Mouse (Mus musculus) liver, adult (tissue): ENCODE measurements around the gene Lgalsl.
A peak's percentile ranks its signal among the peaks of the same experiment; 100 is the strongest.

ENCODE experiments used
- GATA4 ChIP-seq: IDR thresholded peaks from 2 replicates; pipeline ENCODE4 v1.6.1; 2014; ENCODE audit warnings: mild to moderate bottlenecking, low read length; ENCODE audit not compliant: insufficient replicate concordance

Lgalsl gene

GRCm38 (mm10) chr11:20795466-20795865 is 35.4 kb downstream of the Lgalsl start:
- no peak for TF ChIP-seq GATA4

GRCm38 (mm10) chr11:20794913-20795254 is 36.0 kb downstream of the Lgalsl start:
- no peak for TF ChIP-seq GATA4

GRCm38 (mm10) chr11:20794196-20794912 is 36.5 kb downstream of the Lgalsl start:
- TF ChIP-seq GATA4, result no peak

GRCm38 (mm10) chr11:20793676-20794075 is 37.2 kb downstream of the Lgalsl start:
- TF ChIP-seq GATA4, result no peak

- no peak for TF ChIP-seq GATA4
Measured at GRCm38 (mm10) chr11:20792667-20793066, 38.2 kb downstream of the Lgalsl start.

GRCm38 (mm10) chr11:20791334-20791733 is 39.5 kb downstream of the Lgalsl start:
- no peak for TF ChIP-seq GATA4

GRCm38 (mm10) chr11:20789015-20789414 is 41.8 kb downstream of the Lgalsl start:
- no peak for TF ChIP-seq GATA4

- TF ChIP-seq GATA4, result no peak
Measured at GRCm38 (mm10) chr11:20788070-20788469, 42.8 kb downstream of the Lgalsl start.

GRCm38 (mm10) chr11:20786191-20786590 is 44.7 kb downstream of the Lgalsl start:
- TF ChIP-seq GATA4, result no peak

- no peak for TF ChIP-seq GATA4
Measured at GRCm38 (mm10) chr11:20785186-20785585, 45.7 kb downstream of the Lgalsl start.

- TF ChIP-seq GATA4, result no peak
Measured at GRCm38 (mm10) chr11:20784776-20785175, 46.1 kb downstream of the Lgalsl start.

GRCm38 (mm10) chr11:20783467-20783866 is 47.4 kb downstream of the Lgalsl start:
- no peak for TF ChIP-seq GATA4

- TF ChIP-seq GATA4, result no peak
Measured at GRCm38 (mm10) chr11:20782620-20783019, 48.2 kb downstream of the Lgalsl start.

- TF ChIP-seq GATA4, result no peak
Measured at GRCm38 (mm10) chr11:20780312-20780711, 50.5 kb downstream of the Lgalsl start.

GRCm38 (mm10) chr11:20778861-20779563 is 51.8 kb downstream of the Lgalsl start:
- TF ChIP-seq GATA4, result no peak

GRCm38 (mm10) chr11:20778298-20778697 is 52.6 kb downstream of the Lgalsl start:
- peak; percentile 96 for TF ChIP-seq GATA4

GRCm38 (mm10) chr11:20776668-20777067 is 54.2 kb downstream of the Lgalsl start:
- TF ChIP-seq GATA4, result no peak
